Mouse (Mus musculus): ENCODE data around the gene 6430548M08Rik. TPM values are rescaled to one million over a fixed set of nuclear protein-coding genes. Genes with fewer than 3 reads are reported as not detected.

6430548M08Rik gene
- polyA plus RNA-seq, 1 experiment from 2014 or later, result 3.7 TPM

GRCm38 (mm10) chr8:120146051-120146450 is 32.1 kb downstream of the 6430548M08Rik start:
- H3K4me1 ChIP-seq, result no peaks in the 10 kb centered on the region
- no peak overlapping the region for H3K4me2 ChIP-seq
- H3K27me3 ChIP-seq, result no peaks in the 10 kb centered on the region
- H3K36me3 ChIP-seq, result no peaks in the 10 kb centered on the region
- ATAC-seq (ENCODE audit: insufficient number of reproducible peaks, insufficient read depth, low FRiP score, low TSS enrichment, low read depth), result no peak
- no peaks in the 10 kb centered on the region for H3K9me3 ChIP-seq
- 88% methylated on average over 1 of the region's 1 CpGs for WGBS
- H3K9ac ChIP-seq, result no peak overlapping the region
- no peak overlapping the region for H3K4me3 ChIP-seq
- no peak overlapping the region for H3K27ac ChIP-seq

GRCm38 (mm10) chr8:120150028-120150427 is 36.1 kb downstream of the 6430548M08Rik start:
- Histone ChIP-seq H3K27me3 (no peaks in the 10 kb centered on the region), H3K9ac (no peak overlapping the region), H3K36me3 (no peaks in the 10 kb centered on the region), H3K4me2 (no peak overlapping the region), H3K27ac (no peak overlapping the region), H3K9me3 (no peaks in the 10 kb centered on the region), H3K4me3 (no peak overlapping the region), H3K4me1 (peaks cover 15% of the 10 kb centered on the region)
- WGBS, result 78% methylated on average over 12 of the region's 12 CpGs
- ATAC-seq (ENCODE audit: insufficient number of reproducible peaks, insufficient read depth, low FRiP score, low TSS enrichment, low read depth), result no peak

- Histone ChIP-seq H3K9me3 (no peaks in the 10 kb centered on the region), H3K27ac (no peak overlapping the region), H3K4me2 (no peak overlapping the region), H3K9ac (no peak overlapping the region), H3K27me3 (no peaks in the 10 kb centered on the region), H3K4me1 (peaks cover 15% of the 10 kb centered on the region), H3K4me3 (no peak overlapping the region), H3K36me3 (no peaks in the 10 kb centered on the region)
- ATAC-seq (ENCODE audit: insufficient number of reproducible peaks, insufficient read depth, low FRiP score, low TSS enrichment, low read depth), result no peak
- 51% methylated on average over 9 of the region's 9 CpGs for WGBS
Measured at GRCm38 (mm10) chr8:120151151-120151550, 37.2 kb downstream of the 6430548M08Rik start.

GRCm38 (mm10) chr8:120152636-120153035 is 38.7 kb downstream of the 6430548M08Rik start:
- H3K9ac ChIP-seq, result no peak overlapping the region
- no peaks in the 10 kb centered on the region for H3K36me3 ChIP-seq
- no peaks in the 10 kb centered on the region for H3K27me3 ChIP-seq
- 53% methylated on average over 7 of the region's 7 CpGs for WGBS
- H3K9me3 ChIP-seq, result no peaks in the 10 kb centered on the region
- peaks cover 18% of the 10 kb centered on the region for H3K4me1 ChIP-seq
- no peak for ATAC-seq (ENCODE audit: insufficient number of reproducible peaks, insufficient read depth, low FRiP score, low TSS enrichment, low read depth)
- no peak overlapping the region; the same call in 1 of the 2 replicates for H3K27ac ChIP-seq
- no peak overlapping the region for H3K4me3 ChIP-seq
- H3K4me2 ChIP-seq, result no peak overlapping the region

- Histone ChIP-seq H3K9me3 (no peaks in the 10 kb centered on the region), H3K27me3 (0 out of 2 replicates have a peak, but pooled peaks cover 6% of the 10 kb centered on the region), H3K4me1 (peaks cover 10% of the 10 kb centered on the region; the same call in 1 of the 2 replicates), H3K4me3 (no peak overlapping the region), H3K4me2 (no peak overlapping the region), H3K9ac (no peak overlapping the region), H3K27ac (no peak overlapping the region), H3K36me3 (no peaks in the 10 kb centered on the region)
- ATAC-seq (ENCODE audit: insufficient number of reproducible peaks, insufficient read depth, low FRiP score, low TSS enrichment, low read depth), result no peak
- WGBS, result 76% methylated on average over 8 of the region's 8 CpGs
Measured at GRCm38 (mm10) chr8:120160366-120160765, 46.4 kb downstream of the 6430548M08Rik start.

- Histone ChIP-seq H3K4me3 (no peak overlapping the region), H3K9me3 (no peaks in the 10 kb centered on the region), H3K27ac (no peak overlapping the region), H3K27me3 (0 out of 2 replicates have a peak, but pooled peaks cover 11% of the 10 kb centered on the region), H3K36me3 (no peaks in the 10 kb centered on the region), H3K9ac (no peak overlapping the region), H3K4me1 (0 out of 2 replicates have a peak, but pooled peaks cover 7% of the 10 kb centered on the region), H3K4me2 (no peak overlapping the region)
- ATAC-seq (ENCODE audit: insufficient number of reproducible peaks, insufficient read depth, low FRiP score, low TSS enrichment, low read depth), result no peak
- WGBS, result 79% methylated on average over 16 of the region's 16 CpGs
Measured at GRCm38 (mm10) chr8:120161658-120162403, 47.9 kb downstream of the 6430548M08Rik start.

GRCm38 (mm10) chr8:120162404-120162752 is 48.4 kb downstream of the 6430548M08Rik start:
- Histone ChIP-seq H3K36me3 (no peaks in the 10 kb centered on the region), H3K4me1 (0 out of 2 replicates have a peak, but pooled peaks cover 7% of the 10 kb centered on the region), H3K27ac (no peak overlapping the region), H3K4me2 (no peak overlapping the region), H3K9ac (no peak overlapping the region), H3K4me3 (no peak overlapping the region), H3K27me3 (0 out of 2 replicates have a peak, but pooled peaks cover 17% of the 10 kb centered on the region), H3K9me3 (no peaks in the 10 kb centered on the region)
- 85% methylated on average over 5 of the region's 5 CpGs for WGBS
- no peak for ATAC-seq (ENCODE audit: insufficient number of reproducible peaks, insufficient read depth, low FRiP score, low TSS enrichment, low read depth)

- ATAC-seq (ENCODE audit: insufficient number of reproducible peaks, insufficient read depth, low FRiP score, low TSS enrichment, low read depth), result no peak
- no peaks in the 10 kb centered on the region for H3K36me3 ChIP-seq
- no peak overlapping the region for H3K4me2 ChIP-seq
- H3K27ac ChIP-seq, result no peak overlapping the region
- peaks cover 15% of the 10 kb centered on the region for H3K4me1 ChIP-seq
- H3K4me3 ChIP-seq, result no peak overlapping the region
- no peaks in the 10 kb centered on the region for H3K9me3 ChIP-seq
- H3K9ac ChIP-seq, result no peak overlapping the region
- 66% methylated on average over 8 of the region's 8 CpGs for WGBS
- H3K27me3 ChIP-seq, result peaks cover 24% of the 10 kb centered on the region; the same call in 1 of the 2 replicates
Measured at GRCm38 (mm10) chr8:120163376-120163775, 49.4 kb downstream of the 6430548M08Rik start.

- Histone ChIP-seq H3K9ac (no peak overlapping the region), H3K36me3 (no peaks in the 10 kb centered on the region), H3K9me3 (no peaks in the 10 kb centered on the region), H3K27ac (no peak overlapping the region), H3K4me1 (peaks cover 15% of the 10 kb centered on the region), H3K27me3 (peaks cover 30% of the 10 kb centered on the region), H3K4me3 (no peak overlapping the region), H3K4me2 (no peak overlapping the region)
- ATAC-seq (ENCODE audit: insufficient number of reproducible peaks, insufficient read depth, low FRiP score, low TSS enrichment, low read depth), result no peak
- WGBS, result 78% methylated on average over 5 of the region's 5 CpGs
Measured at GRCm38 (mm10) chr8:120164026-120164425, 50.1 kb downstream of the 6430548M08Rik start.

GRCm38 (mm10) chr8:120167136-120167535 is 53.2 kb downstream of the 6430548M08Rik start:
- no peak overlapping the region for H3K27ac ChIP-seq
- H3K9me3 ChIP-seq, result no peaks in the 10 kb centered on the region
- ATAC-seq (ENCODE audit: insufficient number of reproducible peaks, insufficient read depth, low FRiP score, low TSS enrichment, low read depth), result no peak
- no peak overlapping the region for H3K9ac ChIP-seq
- WGBS, result 85% methylated on average over 8 of the region's 8 CpGs
- H3K4me2 ChIP-seq, result no peak overlapping the region
- peaks cover 31% of the 10 kb centered on the region for H3K27me3 ChIP-seq
- H3K4me1 ChIP-seq, result peaks cover 9% of the 10 kb centered on the region
- H3K36me3 ChIP-seq, result no peaks in the 10 kb centered on the region
- no peak overlapping the region for H3K4me3 ChIP-seq

GRCm38 (mm10) chr8:120167821-120168220 is 53.9 kb downstream of the 6430548M08Rik start:
- WGBS, result 39% methylated on average over 5 of the region's 5 CpGs
- ATAC-seq (ENCODE audit: insufficient number of reproducible peaks, insufficient read depth, low FRiP score, low TSS enrichment, low read depth), result 0 out of 2 replicates have a peak, but pooled peaks have one; percentile 43

GRCm38 (mm10) chr8:120169119-120169518 is 55.2 kb downstream of the 6430548M08Rik start:
- Histone ChIP-seq H3K27ac (no peak overlapping the region), H3K4me2 (no peak overlapping the region), H3K4me3 (no peak overlapping the region), H3K9me3 (no peaks in the 10 kb centered on the region), H3K36me3 (no peaks in the 10 kb centered on the region), H3K9ac (no peak overlapping the region), H3K27me3 (peaks cover 33% of the 10 kb centered on the region), H3K4me1 (peaks cover 9% of the 10 kb centered on the region)
- no peak for ATAC-seq (ENCODE audit: insufficient number of reproducible peaks, insufficient read depth, low FRiP score, low TSS enrichment, low read depth)
- 35% methylated on average over 8 of the region's 8 CpGs for WGBS

More at GRCm38 (mm10) chr8:120167821-120168220, 53.9 kb downstream of the 6430548M08Rik start:
- peaks cover 30% of the 10 kb centered on the region for H3K27me3 ChIP-seq
- no peaks in the 10 kb centered on the region for H3K9me3 ChIP-seq
- no peak overlapping the region for H3K4me3 ChIP-seq
- no peak overlapping the region for H3K27ac ChIP-seq
- H3K4me1 ChIP-seq, result peaks cover 9% of the 10 kb centered on the region
- no peak overlapping the region for H3K9ac ChIP-seq
- H3K36me3 ChIP-seq, result no peaks in the 10 kb centered on the region
- no peak overlapping the region for H3K4me2 ChIP-seq
